In the genomic region with DNA sequence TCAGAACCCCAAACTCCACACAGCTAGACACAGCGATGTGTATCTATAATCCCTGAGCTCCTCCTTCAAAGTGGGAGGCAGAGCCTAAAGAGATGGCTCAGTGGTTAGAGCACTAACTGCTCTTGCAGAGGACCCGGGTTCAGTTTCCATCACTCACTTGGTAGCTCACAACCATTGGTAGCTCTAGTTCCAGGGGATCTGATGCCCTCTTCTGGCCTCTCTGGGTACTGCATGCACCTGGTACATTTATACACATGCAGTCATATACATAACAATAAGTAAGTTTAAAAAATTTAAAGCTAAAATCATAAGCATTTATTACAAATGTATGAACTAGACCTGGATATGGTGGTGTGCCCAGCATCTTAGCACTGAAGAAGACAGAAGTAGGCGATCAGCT, we compare ENCODE assay signal across 23 mouse cellular contexts. TPM values are rescaled to one million over a fixed set of nuclear protein-coding genes. Genes with fewer than 3 reads are reported as not detected.
A peak's percentile ranks its signal among the peaks of the same experiment; 100 is the strongest.
DNase-seq lines count a peak whose midpoint lies in the region; ATAC-seq and TF ChIP-seq lines count a peak whose summit lies in the region.
"Had no signal": no experiment of that assay in that cellular context is flagged by ENCODE, and none has a peak within 500 bp of the region (broad histone marks: within the 10 kb centered on the region; RNA-seq: fewer than 3 reads in every experiment).

No protein-coding gene starts in this region.

- no peak for ATAC-seq in CD4-positive, CD25-positive, alpha-beta regulatory T cell, adult 4 months
- no peak for ATAC-seq in neural tube, embryonic 15.5 days (ENCODE audit: low FRiP score)

- no peak overlapping the region for H3K27ac ChIP-seq in layer of hippocampus, adult 2 months
- H3K27ac ChIP-seq in neural tube, embryonic 15.5 days (replicated peaks), result no peak overlapping the region
- H3K27ac ChIP-seq: embryonic facial prominence, embryonic 12.5 days; heart, embryonic 15.5 days; hindbrain, embryonic 13.5 days; limb, embryonic 12.5 days; lung, embryonic 15.5 days had no signal

- peak; percentile 22 for DNase-seq in CD4-positive, CD25-positive, alpha-beta regulatory T cell, adult 2 months (ENCODE audit: low read depth, low spot score)
- no peak for DNase-seq in layer of hippocampus, adult 2 months (ENCODE audit: low spot score in 2 of 2)
- no peak for DNase-seq in layer of hippocampus, adult 9-10 months (ENCODE audit: low spot score)
- DNase-seq in B cell, adult 2 months, result peak; percentile 10 to 17
- DNase-seq in ZHBTc4 (ENCODE audit: low read depth, low spot score), result peak; percentile 52
- no peak for DNase-seq in cerebellum, postnatal 14 days
- DNase-seq: cerebellum, adult 11-12 months; retina, postnatal 1 day had no signal

- no peak overlapping the region for H3K4me3 ChIP-seq in layer of hippocampus, adult 2 months
- H3K4me3 ChIP-seq in neural tube, embryonic 15.5 days (replicated peaks), result no peak overlapping the region
- H3K4me3 ChIP-seq: embryonic facial prominence, embryonic 12.5 days; heart, embryonic 15.5 days; hindbrain, embryonic 13.5 days; limb, embryonic 12.5 days; lung, embryonic 15.5 days had no signal

- H3K27me3 ChIP-seq in neural tube, embryonic 15.5 days (replicated peaks), result no peaks in the 10 kb centered on the region
- H3K27me3 ChIP-seq: embryonic facial prominence, embryonic 12.5 days; heart, embryonic 15.5 days; hindbrain, embryonic 13.5 days; limb, embryonic 12.5 days; lung, embryonic 15.5 days had no signal

- no peaks in the 10 kb centered on the region; the same call in 1 of the 2 replicates for H3K9me3 ChIP-seq in neural tube, embryonic 15.5 days (replicated peaks)

- H3K4me2 ChIP-seq in neural tube, embryonic 15.5 days, result no peak overlapping the region
- H3K4me2 ChIP-seq: embryonic facial prominence, embryonic 12.5 days; heart, embryonic 15.5 days; hindbrain, embryonic 13.5 days; limb, embryonic 12.5 days; lung, embryonic 15.5 days had no signal

- no peaks in the 10 kb centered on the region for H3K4me1 ChIP-seq in neural tube, embryonic 15.5 days
- H3K4me1 ChIP-seq: embryonic facial prominence, embryonic 12.5 days; hindbrain, embryonic 13.5 days; limb, embryonic 12.5 days had no signal

- peak; percentile 57 for TF ChIP-seq CTCF in layer of hippocampus, adult 2 months (conservative IDR thresholded peaks at IDR 0.05)

- WGBS in neural tube, embryonic 15.5 days, result 93% methylated on average over 3 of the region's 3 CpGs

- H3K36me3 ChIP-seq in neural tube, embryonic 15.5 days, result no peaks in the 10 kb centered on the region
- H3K36me3 ChIP-seq: embryonic facial prominence, embryonic 12.5 days; heart, embryonic 15.5 days; hindbrain, embryonic 13.5 days; limb, embryonic 12.5 days; lung, embryonic 15.5 days had no signal

- H3K9ac ChIP-seq in neural tube, embryonic 15.5 days (replicated peaks), result no peak overlapping the region
- H3K9ac ChIP-seq: embryonic facial prominence, embryonic 12.5 days; heart, embryonic 15.5 days; hindbrain, embryonic 13.5 days; limb, embryonic 12.5 days; lung, embryonic 15.5 days had no signal

RNA-seq across cellular contexts. Expression of a gene that starts 17.6 kb away (rescaled TPM):
- 1 to 10 TPM; 4.6 to 4.8 TPM for polyA plus RNA-seq in CD4-positive, CD25-positive, alpha-beta regulatory T cell, adult 4 months (2017; shearing (Covaris generic))
- total RNA-seq in layer of hippocampus, adult 2 months (2021), result 10 to 100 TPM; 29.2 to 30.5 TPM
- polyA plus RNA-seq in neural tube, embryonic 15.5 days (2015; fragmentation: Nextera tagmentation; extraction: Ambion mirVana), result 22.4 and 23.7 TPM in 2 replicates

RNA-seq across cellular contexts. Expression of a gene that starts 49.3 kb away (rescaled TPM):
- not detected for polyA plus RNA-seq in CD4-positive, CD25-positive, alpha-beta regulatory T cell, adult 4 months (2017; shearing (Covaris generic))
- not detected for total RNA-seq in layer of hippocampus, adult 2 months (2021)
- polyA plus RNA-seq in neural tube, embryonic 15.5 days (2015; fragmentation: Nextera tagmentation; extraction: Ambion mirVana), result not detected in 2 replicates
- total RNA-seq: common myeloid progenitor, adult 5-6 weeks; left cerebral cortex, adult 18-20 months; monocyte, adult 5-6 weeks; neutrophil, adult 5-6 weeks had no signal
- polyA plus RNA-seq: embryonic facial prominence, embryonic 12.5 days; gonadal fat pad, adult 2 months; heart, embryonic 15.5 days; hindbrain, embryonic 13.5 days; kidney, embryonic 14.5 days; limb, embryonic 12.5 days; lung, embryonic 15.5 days; small intestine, adult 2 months; urinary bladder, adult 2 months had no signal

RNA-seq across cellular contexts. Expression of a gene that starts 59.6 kb away (rescaled TPM):
- polyA plus RNA-seq in CD4-positive, CD25-positive, alpha-beta regulatory T cell, adult 4 months (2017; shearing (Covaris generic)), result not detected
- not detected for total RNA-seq in layer of hippocampus, adult 2 months (2021)
- polyA plus RNA-seq in neural tube, embryonic 15.5 days (2015; fragmentation: Nextera tagmentation; extraction: Ambion mirVana), result not detected in 2 replicates
- total RNA-seq: common myeloid progenitor, adult 5-6 weeks; left cerebral cortex, adult 18-20 months; monocyte, adult 5-6 weeks; neutrophil, adult 5-6 weeks had no signal
- polyA plus RNA-seq: embryonic facial prominence, embryonic 12.5 days; gonadal fat pad, adult 2 months; heart, embryonic 15.5 days; hindbrain, embryonic 13.5 days; kidney, embryonic 14.5 days; limb, embryonic 12.5 days; small intestine, adult 2 months; urinary bladder, adult 2 months had no signal

Comparison
In these comparisons a context has a peak if more than half of its experiments do, and no peak if none do; other contexts are left out.
1. DNase-seq: peak in CD4-positive, CD25-positive, alpha-beta regulatory T cell, adult 2 months (single experiment), B cell, adult 2 months (2 of 2) and ZHBTc4 (single experiment); none in layer of hippocampus, adult 2 months (0 of 2), layer of hippocampus, adult 9-10 months (single experiment) and cerebellum, postnatal 14 days (0 of 2).